8 mouse cellular contexts compared by ENCODE assay signal in the genomic region with DNA sequence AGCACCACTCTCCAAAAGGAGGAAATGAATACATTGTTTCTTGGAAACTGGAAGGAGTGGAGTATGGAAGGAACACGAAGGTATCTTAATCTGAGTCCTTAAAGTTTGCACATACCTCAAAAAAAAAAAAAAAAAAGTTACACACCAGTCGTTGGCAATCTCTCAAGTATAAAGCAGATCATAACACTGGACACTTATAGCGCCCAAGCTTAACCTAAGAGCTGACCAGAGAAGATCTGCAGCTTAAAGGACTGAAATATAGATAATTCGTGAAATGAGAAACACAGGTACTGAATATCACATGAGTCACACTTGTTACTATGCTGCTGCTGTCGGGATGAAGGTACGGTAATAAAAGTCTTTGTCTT. TPM values are rescaled to one million over a fixed set of nuclear protein-coding genes. Genes with fewer than 3 reads are reported as not detected.
DNase-seq lines count a peak whose midpoint lies in the region; ATAC-seq and TF ChIP-seq lines count a peak whose summit lies in the region.

No protein-coding gene starts in this region.

- H3K27ac ChIP-seq in kidney, postnatal 0 days, result peak overlapping the region; percentile 87
- peak overlapping the region; percentile 77 for H3K27ac ChIP-seq in brown adipose tissue, adult 24 weeks (replicated peaks; ENCODE audit: low read depth, low read length)
- H3K27ac ChIP-seq in hindbrain, embryonic 16.5 days (ENCODE audit: low read depth, low read length), result peak overlapping the region; percentile 81
- H3K27ac ChIP-seq in midbrain, postnatal 0 days (ENCODE audit: low read depth, low read length), result peak overlapping the region; percentile 72

- H3K9me3 ChIP-seq in kidney, postnatal 0 days (replicated peaks; ENCODE audit: low read length), result no peaks in the 10 kb centered on the region
- H3K9me3 ChIP-seq in hindbrain, embryonic 16.5 days (ENCODE audit: control insufficient read depth, low read length), result no peaks in the 10 kb centered on the region
- no peaks in the 10 kb centered on the region for H3K9me3 ChIP-seq in midbrain, postnatal 0 days (ENCODE audit: low read length)

- DNase-seq in kidney, postnatal 0 days (ENCODE audit: low spot score), result peak; percentile 9
- no peak for DNase-seq in kidney, adult 18-20 months
- DNase-seq in midbrain, postnatal 0 days (ENCODE audit: low spot score), result no peak
- no peak for DNase-seq in layer of hippocampus, adult 18-20 months (ENCODE audit: low spot score in 2 of 2)
- DNase-seq in adrenal gland, postnatal 36 days, result no peak
- no peak for DNase-seq in left cerebral cortex, adult 11 months (ENCODE audit: low spot score)

- no peaks in the 10 kb centered on the region for H3K27me3 ChIP-seq in kidney, postnatal 0 days (ENCODE audit: insufficient read depth, low read length)
- H3K27me3 ChIP-seq in hindbrain, embryonic 16.5 days (replicated peaks; ENCODE audit: control insufficient read depth, insufficient read depth, low read length), result no peaks in the 10 kb centered on the region
- H3K27me3 ChIP-seq in midbrain, postnatal 0 days (ENCODE audit: insufficient read depth, low read length), result no peaks in the 10 kb centered on the region

- H3K4me1 ChIP-seq in kidney, postnatal 0 days (replicated peaks; ENCODE audit: insufficient read depth, low read length), result no peaks in the 10 kb centered on the region
- no peaks in the 10 kb centered on the region for H3K4me1 ChIP-seq in brown adipose tissue, adult 24 weeks (ENCODE audit: control insufficient read depth, insufficient read depth, insufficient read length, low read length)
- peaks cover 10% of the 10 kb centered on the region for H3K4me1 ChIP-seq in hindbrain, embryonic 16.5 days (ENCODE audit: control insufficient read depth, insufficient read depth, low read depth, low read length)
- peaks cover 6% of the 10 kb centered on the region; the same call in 1 of the 2 replicates for H3K4me1 ChIP-seq in midbrain, postnatal 0 days (ENCODE audit: insufficient read depth, low read length)

- peak overlapping the region; percentile 77 for H3K4me3 ChIP-seq in kidney, postnatal 0 days (replicated peaks; ENCODE audit: low read depth, low read length)
- H3K4me3 ChIP-seq in brown adipose tissue, adult 24 weeks (ENCODE audit: insufficient read depth, low read depth, low read length), result peak overlapping the region; percentile 76
- peak overlapping the region; percentile 72 for H3K4me3 ChIP-seq in hindbrain, embryonic 16.5 days (ENCODE audit: low read length)
- H3K4me3 ChIP-seq in midbrain, postnatal 0 days (ENCODE audit: low read depth, low read length), result peak overlapping the region; percentile 65

- TF ChIP-seq CTCF in kidney, postnatal 0 days (IDR thresholded peaks at IDR 0.05; ENCODE audit: low read depth), result no peak
- TF ChIP-seq CTCF in midbrain, postnatal 0 days (IDR thresholded peaks at IDR 0.05), result no peak

- 0 out of 2 replicates have a peak, but pooled peaks cover 3% of the 10 kb centered on the region for H3K36me3 ChIP-seq in kidney, postnatal 0 days (ENCODE audit: insufficient read depth, low read length)
- 0 out of 2 replicates have a peak, but pooled peaks cover 3% of the 10 kb centered on the region for H3K36me3 ChIP-seq in hindbrain, embryonic 16.5 days (ENCODE audit: control insufficient read depth, insufficient read depth, low read length)
- 0 out of 2 replicates have a peak, but pooled peaks cover 2% of the 10 kb centered on the region for H3K36me3 ChIP-seq in midbrain, postnatal 0 days (ENCODE audit: insufficient read depth, low read length)

- peak; percentile 25; the same call in 1 of the 2 replicates for ATAC-seq in kidney, postnatal 0 days (replicated peaks; ENCODE audit: low FRiP score, low read depth)
- ATAC-seq in hindbrain, embryonic 16.5 days, result no peak
- ATAC-seq in midbrain, postnatal 0 days (ENCODE audit: low FRiP score), result peak; percentile 6; the same call in 1 of the 2 replicates

- H3K9ac ChIP-seq in kidney, postnatal 0 days (ENCODE audit: low read depth, low read length), result peak overlapping the region; percentile 90
- peak overlapping the region; percentile 85 for H3K9ac ChIP-seq in hindbrain, embryonic 16.5 days (ENCODE audit: low read depth, low read length)
- peak overlapping the region; percentile 67 for H3K9ac ChIP-seq in midbrain, postnatal 0 days (replicated peaks; ENCODE audit: low read length, poor library complexity, severe bottlenecking)

- 2% methylated on average over 6 of the region's 6 CpGs for WGBS in kidney, postnatal 0 days
- WGBS in hindbrain, embryonic 16.5 days, result 8% methylated on average over 6 of the region's 6 CpGs
- 3% methylated on average over 6 of the region's 6 CpGs for WGBS in midbrain, postnatal 0 days

- H3K4me2 ChIP-seq in kidney, postnatal 0 days (ENCODE audit: low read length), result peak overlapping the region; percentile 74
- H3K4me2 ChIP-seq in hindbrain, embryonic 16.5 days (ENCODE audit: low read length), result peak overlapping the region; percentile 88
- peak overlapping the region; percentile 85 for H3K4me2 ChIP-seq in midbrain, postnatal 0 days (ENCODE audit: low read depth, low read length, poor library complexity, severe bottlenecking)

RNA-seq across cellular contexts. Expression of a gene that starts 0.6 kb away (rescaled TPM):
- polyA plus RNA-seq in kidney, postnatal 0 days (2015; fragmentation: Nextera tagmentation; extraction: Ambion mirVana), result 24.2 and 25.9 TPM in 2 replicates
- 15.9 and 17.6 TPM in 2 replicates for polyA plus RNA-seq in brown adipose tissue, adult 24 weeks (2012; ENCODE audit: insufficient read depth, insufficient read length, missing spikeins)
- 20.2 and 21.2 TPM in 2 replicates for polyA plus RNA-seq in hindbrain, embryonic 16.5 days (2015; fragmentation: Nextera tagmentation; extraction: Ambion mirVana)
- total RNA-seq in midbrain, postnatal 0 days (2014; rRNA removed), result 28.6 and 33.6 TPM in 2 replicates
- polyA plus RNA-seq in midbrain, postnatal 0 days (2015; fragmentation: Nextera tagmentation; extraction: Ambion mirVana), result 11.2 and 12.7 TPM in 2 replicates
- 10 to 100 TPM; 18.5 to 21.9 TPM for total RNA-seq in layer of hippocampus, adult 18-20 months (2021)
- total RNA-seq in adrenal gland, postnatal 36 days (2021), result 10 to 100 TPM; 32.4 to 41.6 TPM

RNA-seq across cellular contexts. Expression of a gene that starts 28.9 kb away (rescaled TPM):
- polyA plus RNA-seq in kidney, postnatal 0 days (2015; fragmentation: Nextera tagmentation; extraction: Ambion mirVana), result 10.1 and 11.2 TPM in 2 replicates
- polyA plus RNA-seq in brown adipose tissue, adult 24 weeks (2012; ENCODE audit: insufficient read depth, insufficient read length, missing spikeins), result 6.0 and 7.4 TPM in 2 replicates
- polyA plus RNA-seq in hindbrain, embryonic 16.5 days (2015; fragmentation: Nextera tagmentation; extraction: Ambion mirVana), result 7.8 and 10.1 TPM in 2 replicates
- 11.4 and 11.9 TPM in 2 replicates for total RNA-seq in midbrain, postnatal 0 days (2014; rRNA removed)
- polyA plus RNA-seq in midbrain, postnatal 0 days (2015; fragmentation: Nextera tagmentation; extraction: Ambion mirVana), result 10.9 and 12.9 TPM in 2 replicates
- 10 to 100 TPM; 70.2 to 70.6 TPM for total RNA-seq in layer of hippocampus, adult 18-20 months (2021)
- total RNA-seq in adrenal gland, postnatal 36 days (2021), result 1 to 10 TPM; 7.4 to 9.2 TPM
